8 mouse cellular contexts compared by ENCODE assay signal in genomic region chr19:23361124-23361523, GRCm38 (mm10).
DNase-seq lines count a peak whose midpoint lies in the region; ATAC-seq and TF ChIP-seq lines count a peak whose summit lies in the region.

No protein-coding gene starts in this region.

- peak overlapping the region; percentile 13; the same call in 1 of the 2 replicates for H3K27ac ChIP-seq in embryonic fibroblast, embryonic 13.5 days (ENCODE audit: insufficient read depth, low read length)
- peak overlapping the region; percentile 45 for H3K27ac ChIP-seq in left cerebral cortex, adult 2 months

- H3K4me1 ChIP-seq in embryonic fibroblast, embryonic 13.5 days (ENCODE audit: control insufficient read depth, insufficient read depth, low read length) = peaks cover 5% of the 10 kb centered on the region

- H3K4me3 ChIP-seq in embryonic fibroblast, embryonic 13.5 days (ENCODE audit: insufficient read depth, low read length) = no peak overlapping the region
- no peak overlapping the region for H3K4me3 ChIP-seq in left cerebral cortex, adult 2 months

- DNase-seq in heart, adult 9 months (ENCODE audit: low spot score in 2 of 2) = peak; percentile 31 to 38
- no peak for DNase-seq in heart, postnatal 25 days (ENCODE audit: low spot score)
- DNase-seq in brain, adult 2 months (ENCODE audit: low read depth, low spot score) = peak; percentile 97
- DNase-seq in left cerebral cortex, adult 2 months (ENCODE audit: extremely low spot score in 1 of 2, low spot score in 2 of 2) = peak; percentile 40 to 62
- no peak for DNase-seq in adrenal gland, postnatal 25 days

- no peak for TF ChIP-seq POLR2A in embryonic fibroblast, embryonic 13.5 days (IDR thresholded peaks at IDR 0.05; ENCODE audit: low read depth, low read length)

- intact Hi-C loops in heart, postnatal 25 days (cut with DNase I) = no loop called here
- intact Hi-C loops in left cerebral cortex, adult 2 months (cut with DNase I) = no loop called here

- no peak for ATAC-seq in monocyte, adult 5-6 weeks (replicated peaks; ENCODE audit: insufficient number of reproducible peaks, low FRiP score, low TSS enrichment, poor library complexity, severe bottlenecking)
- no peak for ATAC-seq in CD4-positive, CD25-positive, alpha-beta regulatory T cell, adult 4 months

- TF ChIP-seq CTCF in embryonic fibroblast, embryonic 13.5 days (IDR thresholded peaks at IDR 0.05; ENCODE audit: borderline replicate concordance, insufficient read depth, low read length) = no peak
- peak; percentile 13 for TF ChIP-seq CTCF in left cerebral cortex, adult 2 months (IDR thresholded peaks at IDR 0.05)

Comparison
In these comparisons a context has a peak if more than half of its experiments do, and no peak if none do; other contexts are left out.
1. DNase-seq: peak in heart, adult 9 months (2 of 2), brain, adult 2 months (single experiment) and left cerebral cortex, adult 2 months (2 of 2); none in heart, postnatal 25 days (single experiment) and adrenal gland, postnatal 25 days (single experiment).